Mouse (Mus musculus): ENCODE results near the gene Gm17409. TPM values are rescaled to one million over a fixed set of nuclear protein-coding genes. Genes with fewer than 3 reads are reported as not detected.

Gene Gm17409
- total RNA-seq (2021): not detected
- long read RNA-seq, experiment 1: 0 reads
- long read RNA-seq, experiment 2: 0 reads

GRCm38 (mm10) chr2:58469816-58470215, at the start of gene Gm17409:
TSS of gene Gm17409 (plus strand) at chr2:58470116.
- no peak for DNase-seq
- intact Hi-C loops (cut with DNase I): loop anchor here (10.0 kb wide), 1 partner anchor 275 kb away; the partner anchor contains the start of gene Cytip

- intact Hi-C loops (cut with DNase I): no loop called here
- DNase-seq: no peak
These were observed 46.6 kb upstream of the Gm17409 start for GRCm38 (mm10) chr2:58423319-58423718.

DNA sequence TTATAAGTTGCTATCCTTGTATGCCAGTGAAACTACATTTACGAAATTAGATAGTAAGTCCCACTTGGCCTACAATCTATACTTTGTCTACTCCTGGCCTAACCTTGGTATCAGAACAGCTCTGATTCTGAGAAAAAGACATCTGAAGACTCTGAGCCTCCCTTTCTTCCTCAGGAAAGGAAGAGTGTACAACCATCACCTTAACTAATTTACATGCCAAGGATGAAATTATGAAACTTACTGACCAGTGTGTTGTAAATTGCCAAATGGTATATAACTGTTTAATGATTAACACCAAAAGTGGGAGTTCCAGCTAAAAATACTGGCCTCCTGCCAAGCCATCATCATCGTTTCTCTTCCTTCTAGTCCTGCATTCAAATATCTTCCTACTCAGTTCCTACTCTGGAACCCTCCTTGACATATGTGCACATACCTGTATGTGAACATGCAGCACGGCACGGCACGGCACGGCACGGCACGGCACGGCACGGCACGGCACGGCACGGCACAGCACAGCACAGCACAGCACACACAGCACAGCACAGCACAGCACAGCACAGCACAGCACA, 44.4 kb upstream of the Gm17409 start:
- intact Hi-C loops (cut with DNase I): no loop called here
- no peak for DNase-seq

GRCm38 (mm10) chr2:58432211-58432610, 37.7 kb upstream of the Gm17409 start:
- no peak for DNase-seq
- intact Hi-C loops (cut with DNase I): no loop called here

- intact Hi-C loops (cut with DNase I): no loop called here
- no peak for DNase-seq
These were observed 36.6 kb upstream of the Gm17409 start for GRCm38 (mm10) chr2:58433317-58433716.

DNA sequence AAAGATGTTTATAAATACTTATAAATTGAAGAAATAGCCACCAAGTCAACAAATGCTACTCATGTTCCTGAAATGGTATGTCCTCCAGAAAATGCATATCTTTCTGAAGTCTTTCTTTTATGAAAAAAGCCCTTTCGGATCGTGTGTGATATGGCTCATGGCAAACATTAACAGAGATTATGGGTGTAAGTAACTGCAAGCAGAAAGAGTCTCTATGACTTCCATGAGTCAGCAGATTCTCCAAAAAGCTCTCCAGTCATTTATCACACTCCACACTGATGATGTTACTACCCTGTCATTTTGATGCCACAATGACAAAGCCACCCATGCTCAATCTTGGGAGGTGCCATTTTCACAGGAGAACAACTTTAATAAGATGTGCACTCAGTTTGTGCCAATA, 35.5 kb upstream of the Gm17409 start:
- intact Hi-C loops (cut with DNase I): no loop called here
- no peak for DNase-seq

GRCm38 (mm10) chr2:58435507-58435906, 34.4 kb upstream of the Gm17409 start:
- intact Hi-C loops (cut with DNase I): no loop called here
- no peak for DNase-seq

DNA sequence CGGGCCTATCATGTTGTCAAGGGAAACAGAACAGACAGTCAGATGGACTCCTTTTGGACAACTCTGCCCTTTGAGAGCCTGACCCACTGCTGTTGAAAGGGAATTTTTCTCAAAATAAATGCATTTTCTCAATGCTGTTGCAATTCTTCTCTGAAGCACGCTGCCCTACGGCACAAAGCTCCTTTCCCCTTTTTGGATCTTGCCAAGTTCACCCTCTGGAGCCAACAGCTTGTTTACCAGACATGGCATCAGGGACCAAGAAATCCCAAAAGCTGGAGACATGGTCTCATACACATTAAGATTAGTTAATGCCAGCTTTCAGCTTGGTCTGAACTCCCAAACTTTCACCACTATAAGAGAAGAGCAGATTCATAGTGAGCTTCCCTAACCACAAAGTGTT, 33.0 kb upstream of the Gm17409 start:
- no peak for DNase-seq
- intact Hi-C loops (cut with DNase I): no loop called here

DNA sequence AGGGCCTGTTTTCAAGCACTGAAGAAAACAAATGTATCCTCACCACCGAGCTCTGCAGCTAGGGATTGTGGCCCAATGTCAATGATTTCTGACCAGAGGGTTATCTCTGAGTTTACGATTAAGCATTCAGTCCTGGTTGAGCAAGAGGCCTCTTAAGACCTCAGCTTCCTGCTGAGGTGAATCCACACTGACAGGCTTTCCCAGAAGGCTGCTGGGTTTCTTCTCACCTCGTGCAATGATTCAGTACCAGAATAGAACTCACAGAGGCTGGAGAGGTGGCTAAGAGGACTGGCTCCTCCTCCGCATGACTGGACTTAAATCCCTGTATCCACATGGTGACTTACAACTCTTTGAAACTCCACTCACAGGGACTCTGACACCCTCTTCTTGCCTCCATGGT, 26.8 kb upstream of the Gm17409 start:
- intact Hi-C loops (cut with DNase I): no loop called here
- DNase-seq: no peak

GRCm38 (mm10) chr2:58447001-58447400, 22.9 kb upstream of the Gm17409 start:
- intact Hi-C loops (cut with DNase I): no loop called here
- DNase-seq: no peak

- intact Hi-C loops (cut with DNase I): no loop called here
- DNase-seq: no peak
These were observed 15.6 kb upstream of the Gm17409 start for GRCm38 (mm10) chr2:58454095-58454865.

GRCm38 (mm10) chr2:58456843-58457487, 13.0 kb upstream of the Gm17409 start:
- intact Hi-C loops (cut with DNase I): no loop called here
- no peak for DNase-seq

- DNase-seq: no peak
- intact Hi-C loops (cut with DNase I): no loop called here
These were observed 12.4 kb upstream of the Gm17409 start for GRCm38 (mm10) chr2:58457488-58457865.

- intact Hi-C loops (cut with DNase I): no loop called here
- DNase-seq: no peak
These were observed 11.0 kb upstream of the Gm17409 start for GRCm38 (mm10) chr2:58458820-58459371.

DNA sequence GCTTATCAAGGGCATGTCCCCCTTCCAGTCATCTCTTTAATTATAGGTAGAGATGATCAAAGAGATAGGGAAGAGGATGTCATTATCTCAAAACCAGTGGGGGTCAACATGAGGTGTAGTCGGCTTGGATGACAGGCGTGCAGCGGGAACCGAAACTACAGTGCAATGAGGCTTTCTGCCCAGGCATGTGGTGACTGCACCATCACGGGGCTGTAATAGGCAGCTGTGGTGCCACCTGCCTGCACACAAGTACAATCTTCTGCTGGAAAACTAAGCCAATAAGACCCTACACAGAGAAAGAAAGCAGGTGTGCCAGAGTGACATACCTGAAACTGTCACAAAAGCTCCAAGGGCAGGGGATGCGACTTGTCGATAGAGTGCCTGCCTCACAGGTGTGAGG, 374 bp downstream of the Gm17409 start:
- intact Hi-C loops (cut with DNase I): loop anchor here (10.0 kb wide), 1 partner anchor 275 kb away; the partner anchor contains the start of gene Cytip
- no peak for DNase-seq

DNA sequence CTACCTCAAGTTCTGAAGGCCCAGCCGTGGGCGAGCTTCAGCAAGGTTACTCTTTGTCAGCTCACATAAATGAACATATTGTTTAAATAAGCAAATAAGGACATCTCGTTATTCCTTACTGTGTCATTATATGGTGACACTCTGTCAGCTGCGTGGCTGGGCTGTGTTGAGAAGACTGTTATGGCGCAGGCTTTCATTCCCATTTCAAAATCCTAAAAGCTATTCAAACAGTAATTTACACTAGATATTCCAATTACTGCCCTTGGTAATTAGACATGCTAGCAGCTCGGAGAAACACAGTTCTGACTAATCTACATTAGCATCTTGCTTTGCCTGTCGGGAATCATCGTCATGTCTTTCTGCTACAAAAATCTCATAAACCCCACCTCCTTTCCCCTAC, 5.7 kb downstream of the Gm17409 start:
- DNase-seq: no peak
- intact Hi-C loops (cut with DNase I): loop anchor here (10.0 kb wide), 1 partner anchor 281 kb away; the partner anchor contains the start of gene Cytip

DNA sequence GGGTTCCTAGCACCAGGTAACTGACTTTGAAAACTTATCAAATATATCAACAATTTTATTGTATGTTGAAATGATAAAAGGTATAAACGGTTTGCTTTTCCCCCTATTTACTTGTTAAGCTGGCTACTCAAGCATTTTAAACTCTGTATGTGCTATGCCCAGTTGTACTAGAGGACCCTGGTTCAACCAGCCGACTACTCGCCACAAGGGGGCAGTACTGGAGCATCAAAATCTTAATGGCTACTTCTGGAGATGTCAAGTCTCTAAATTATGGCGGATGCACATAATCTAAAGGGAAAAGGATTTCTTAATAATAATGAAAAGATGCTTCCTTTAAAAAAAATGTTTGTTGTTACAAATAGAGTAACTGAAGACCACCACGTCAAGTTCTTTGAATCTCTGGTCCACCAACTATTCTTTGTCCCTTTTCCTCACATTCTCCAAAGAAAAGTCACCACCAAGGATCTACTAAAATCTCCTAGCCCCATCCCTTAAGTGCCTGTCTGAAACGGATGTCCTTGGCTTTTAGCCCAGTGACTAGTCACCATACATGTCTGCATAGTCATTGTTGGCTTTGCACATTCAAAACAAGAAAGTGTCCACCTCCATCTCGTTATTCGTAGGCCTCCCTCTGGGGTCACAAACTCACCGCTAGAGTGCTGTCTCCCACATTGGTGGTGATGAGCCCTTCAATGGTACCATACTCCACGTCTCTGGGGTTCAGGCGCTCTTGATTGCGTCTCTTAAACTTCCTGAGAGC, 7.2 kb downstream of the Gm17409 start:
- peak; percentile 72 to 77 for DNase-seq
- intact Hi-C loops (cut with DNase I): loop anchor here (2.0 to 10.0 kb wide), 2 partner anchors 190 to 282 kb away; partner anchors contain the start of gene Cytip

- no peak for DNase-seq
- intact Hi-C loops (cut with DNase I): loop anchor here (10.0 kb wide), 1 partner anchor 283 kb away; the partner anchor contains the start of gene Cytip
These were observed 8.2 kb downstream of the Gm17409 start for GRCm38 (mm10) chr2:58478144-58478543.

DNA sequence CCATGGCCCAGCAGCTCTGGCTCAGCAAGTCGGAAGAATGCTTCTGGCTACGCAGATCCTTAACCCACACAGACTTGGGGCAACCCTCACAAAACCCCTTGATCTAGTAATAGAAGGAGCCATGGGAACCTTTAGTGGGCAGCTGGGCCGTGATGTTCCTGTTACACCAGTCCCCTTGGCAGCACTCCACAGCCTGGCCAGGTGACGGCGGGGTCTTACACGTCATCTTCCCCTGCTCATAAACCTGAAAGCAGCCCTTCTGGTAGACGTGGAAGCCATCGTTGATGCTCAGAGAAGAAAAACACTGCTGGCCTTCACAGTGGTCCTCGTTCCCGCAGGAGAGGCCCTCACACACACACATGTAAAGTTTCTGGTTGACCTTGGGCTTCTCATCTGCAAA, 9.6 kb downstream of the Gm17409 start:
- intact Hi-C loops (cut with DNase I): loop anchor here (10.0 kb wide), 1 partner anchor 285 kb away; the partner anchor contains the start of gene Cytip
- no peak for DNase-seq

DNA sequence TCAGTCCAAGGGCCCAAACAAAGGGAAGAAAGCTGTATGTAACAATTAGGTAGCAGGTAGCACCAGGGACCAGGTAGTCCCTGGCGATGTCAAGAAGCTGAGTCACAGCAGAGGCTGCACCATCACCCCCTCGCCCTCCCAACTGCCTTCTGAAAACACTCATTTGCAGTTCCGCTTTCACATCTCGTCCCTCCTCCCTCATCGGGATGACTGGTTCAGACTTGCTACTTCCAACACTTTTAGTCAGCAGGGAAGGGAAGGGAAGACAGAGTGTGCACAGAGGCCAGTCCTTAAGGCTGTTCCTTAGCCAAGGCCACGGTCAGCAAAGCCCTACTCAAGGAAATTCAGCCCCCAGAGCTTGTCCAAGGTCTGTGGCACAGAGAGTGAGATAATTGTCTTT, 10.8 kb downstream of the Gm17409 start:
- no peak for DNase-seq
- intact Hi-C loops (cut with DNase I): no loop called here

Data from gastrocnemius, postnatal 36 days (tissue).